Comparison of ENCODE assay signal across 21 mouse cellular contexts in genomic region chr9:51273581-51274154, GRCm38 (mm10). TPM values are rescaled to one million over a fixed set of nuclear protein-coding genes. Genes with fewer than 3 reads are reported as not detected.
DNase-seq lines count a peak whose midpoint lies in the region; ATAC-seq lines count a peak whose summit lies in the region.
"Had no signal": no experiment of that assay in that cellular context is flagged by ENCODE, and none has a peak within 500 bp of the region (broad histone marks: within the 10 kb centered on the region; RNA-seq: fewer than 3 reads in every experiment).

No protein-coding gene starts in this region.

- no peak overlapping the region for H3K4me2 ChIP-seq in hindbrain, embryonic 16.5 days (ENCODE audit: low read length)
- H3K4me2 ChIP-seq: heart, embryonic 11.5 days; intestine, embryonic 15.5 days; limb, embryonic 12.5 days; midbrain, embryonic 13.5 days had no signal

- H3K36me3 ChIP-seq in hindbrain, embryonic 16.5 days (ENCODE audit: control insufficient read depth, insufficient read depth, low read length): no peaks in the 10 kb centered on the region
- H3K36me3 ChIP-seq: hindbrain, embryonic 10.5 days; intestine, embryonic 15.5 days; limb, embryonic 12.5 days; midbrain, embryonic 13.5 days had no signal

- no peak overlapping the region for H3K27ac ChIP-seq in hindbrain, embryonic 16.5 days (ENCODE audit: low read depth, low read length)
- H3K27ac ChIP-seq: hindbrain, embryonic 10.5 days; intestine, embryonic 15.5 days; left cerebral cortex, adult 2 months; limb, embryonic 12.5 days; midbrain, embryonic 13.5 days had no signal

- H3K4me1 ChIP-seq in hindbrain, embryonic 16.5 days (ENCODE audit: control insufficient read depth, insufficient read depth, low read depth, low read length): peaks cover 6% of the 10 kb centered on the region

- H3K27me3 ChIP-seq in hindbrain, embryonic 16.5 days (replicated peaks; ENCODE audit: control insufficient read depth, insufficient read depth, low read length): peaks cover 5% of the 10 kb centered on the region; the same call in 1 of the 2 replicates
- H3K27me3 ChIP-seq: intestine, embryonic 15.5 days had no signal

- peak; percentile 7 for DNase-seq in embryo, embryonic 11 days
- DNase-seq in embryo, embryonic 9.5 days (ENCODE audit: extremely low spot score): no peak
- DNase-seq in B cell, adult 2 months: peak; percentile 24 to 39
- peak; percentile 17 to 48 for DNase-seq in adrenal gland, postnatal 36 days
- no peak for DNase-seq in kidney, adult 18-20 months
- DNase-seq in frontal cortex, postnatal 14 days (ENCODE audit: low spot score in 2 of 2): no peak
- DNase-seq: cerebellum, adult 2 months; lung, adult 18-20 months; lung, postnatal 36 days; right cerebral cortex, adult 18-20 months had no signal

- H3K9ac ChIP-seq in hindbrain, embryonic 16.5 days (ENCODE audit: low read depth, low read length): no peak overlapping the region
- H3K9ac ChIP-seq: intestine, embryonic 15.5 days; limb, embryonic 12.5 days; midbrain, embryonic 13.5 days had no signal

- 0 out of 2 replicates have a peak, but pooled peaks have one; percentile 13 for ATAC-seq in neutrophil, adult 5-6 weeks (ENCODE audit: extremely low read depth, insufficient number of reproducible peaks, low FRiP score, poor library complexity, severe bottlenecking)
- no peak for ATAC-seq in hindbrain, embryonic 16.5 days
- ATAC-seq: forebrain, embryonic 14.5 days; intestine, embryonic 15.5 days; midbrain, embryonic 13.5 days had no signal

- no peak overlapping the region for H3K4me3 ChIP-seq in hindbrain, embryonic 16.5 days (ENCODE audit: low read length)
- H3K4me3 ChIP-seq: hindbrain, embryonic 10.5 days; intestine, embryonic 15.5 days; left cerebral cortex, adult 2 months; limb, embryonic 12.5 days; midbrain, embryonic 13.5 days had no signal

- no peaks in the 10 kb centered on the region for H3K9me3 ChIP-seq in hindbrain, embryonic 16.5 days (ENCODE audit: control insufficient read depth, low read length)
- H3K9me3 ChIP-seq: hindbrain, embryonic 10.5 days; intestine, embryonic 15.5 days; limb, embryonic 12.5 days; midbrain, embryonic 13.5 days had no signal

- 77% methylated on average over 9 of the region's 9 CpGs for WGBS in hindbrain, embryonic 16.5 days

RNA-seq across cellular contexts. Expression of gene Colca2, which starts 4.7 kb away (rescaled TPM):
- 1 to 10 TPM; 3.1 to 3.3 TPM for total RNA-seq in adrenal gland, postnatal 36 days (2021)
- total RNA-seq in neutrophil, adult 5-6 weeks (2017): not detected in 2 replicates
- polyA plus RNA-seq in hindbrain, embryonic 16.5 days (2015; fragmentation: Nextera tagmentation; extraction: Ambion mirVana): 0.94 and 1.2 TPM in 2 replicates

RNA-seq across cellular contexts. Expression of gene 1810046K07Rik, which starts 55.0 kb away (rescaled TPM):
- not detected for total RNA-seq in adrenal gland, postnatal 36 days (2021)
- not detected in 2 replicates for total RNA-seq in neutrophil, adult 5-6 weeks (2017)
- not detected in 2 replicates for polyA plus RNA-seq in hindbrain, embryonic 16.5 days (2015; fragmentation: Nextera tagmentation; extraction: Ambion mirVana)
- total RNA-seq: layer of hippocampus, adult 18-20 months; left cerebral cortex, adult 2 months had no signal
- polyA plus RNA-seq: cerebellum, adult 2 months; forebrain, embryonic 14.5 days; heart, embryonic 11.5 days; hindbrain, embryonic 10.5 days; intestine, embryonic 15.5 days; kidney, embryonic 16.5 days; midbrain, embryonic 13.5 days had no signal

Comparison
In these comparisons a context has a peak if more than half of its experiments do, and no peak if none do; other contexts are left out.
1. DNase-seq: peak in embryo, embryonic 11 days (single experiment), B cell, adult 2 months (2 of 2) and adrenal gland, postnatal 36 days (2 of 2); none in embryo, embryonic 9.5 days (single experiment), kidney, adult 18-20 months (single experiment) and frontal cortex, postnatal 14 days (0 of 2).